Mouse (Mus musculus) heart, postnatal 0 days (tissue): ENCODE measurements around the gene Hipk2.

Experiments
- CTCF ChIP-seq: IDR thresholded peaks from 2 replicates; pipeline ENCODE4 v1.5.1; 2016; ENCODE audit warnings: antibody characterized with exemption, control low read depth, low read depth
- EP300 ChIP-seq: IDR thresholded peaks from 2 replicates; pipeline ENCODE4 v1.6.1; 2016; ENCODE audit warnings: antibody characterized with exemption, low read depth

- TF ChIP-seq CTCF (no peak), EP300 (no peak)
Measured at GRCm38 (mm10) chr6:38851740-38852139, 24.2 kb downstream of the Hipk2 start.
